Mouse (Mus musculus): ENCODE measurements at regions not wholly inside any gene's neighbourhood (a gene's known extent, or its start where the extent isn't known, plus 50 kb on each side); places are given as distances from the start of the nearest gene placed in this dataset.

DNA sequence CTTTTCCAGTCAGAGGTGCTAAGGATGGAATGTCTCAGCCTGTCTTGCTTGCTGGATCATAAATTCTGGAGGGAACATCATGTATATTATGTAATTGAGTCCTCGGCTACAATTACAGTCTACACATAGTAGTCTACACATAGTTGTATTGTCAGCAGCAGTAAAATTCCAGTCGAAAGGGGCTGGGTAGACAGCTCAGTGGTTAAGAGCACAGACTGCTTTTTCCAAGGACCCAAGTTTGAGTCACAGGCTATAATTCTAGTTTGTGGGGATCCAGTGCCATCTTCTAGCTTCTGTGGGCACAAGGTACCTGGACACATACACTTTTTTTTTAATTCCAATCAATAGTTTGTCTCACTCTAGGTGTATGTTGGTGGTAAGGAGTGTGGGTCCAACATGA, 91.3 kb upstream of the Gls start:
- WGBS: 80% methylated on average over 2 of the region's 2 CpGs
- Histone ChIP-seq H3K4me3 (ENCODE audit: insufficient read depth, low read depth, low read length) (no peak overlapping the region), H3K4me1 (ENCODE audit: control insufficient read depth, insufficient read depth, low read length) (no peaks in the 10 kb centered on the region), H3K27ac (ENCODE audit: insufficient read depth, low read depth, low read length) (no peak overlapping the region)
- TF ChIP-seq POLR2A (IDR thresholded peaks at IDR 0.05; ENCODE audit: insufficient read depth, low read depth, low read length) (no peak), CTCF (IDR thresholded peaks at IDR 0.05; ENCODE audit: insufficient read depth, low read depth, low read length) (no peak)

DNA sequence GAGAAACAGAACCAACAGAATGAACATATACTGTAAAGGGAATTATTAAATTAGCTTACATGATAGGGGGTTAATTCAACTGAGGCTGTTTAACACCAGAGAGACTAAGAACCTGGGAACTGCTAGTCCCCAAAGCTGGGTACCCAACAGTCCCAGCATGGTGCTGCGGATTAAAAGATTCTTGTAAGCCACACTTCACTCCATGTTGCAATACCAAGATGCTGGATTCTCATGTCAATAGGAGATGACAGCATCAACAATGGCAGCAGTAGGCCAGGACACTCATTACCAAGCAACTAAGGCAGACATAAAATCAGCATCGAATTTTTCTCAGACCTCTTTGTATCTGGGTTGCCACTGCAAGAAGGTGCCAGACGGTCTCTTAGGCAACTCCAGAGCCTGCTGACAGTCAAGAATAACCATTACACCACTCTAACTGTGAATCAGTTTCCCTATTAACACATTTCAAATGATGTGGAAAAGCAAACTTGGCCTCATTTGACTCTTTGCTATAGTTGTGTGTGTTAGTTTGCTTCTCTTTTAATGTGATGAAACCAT, 79.1 kb upstream of the Gls start:
- Histone ChIP-seq H3K4me1 (ENCODE audit: control insufficient read depth, insufficient read depth, low read length) (no peaks in the 10 kb centered on the region), H3K4me3 (ENCODE audit: insufficient read depth, low read depth, low read length) (no peak overlapping the region), H3K27ac (ENCODE audit: insufficient read depth, low read depth, low read length) (no peak overlapping the region)
- WGBS: 48% methylated on average over 3 of the region's 3 CpGs
- TF ChIP-seq POLR2A (IDR thresholded peaks at IDR 0.05; ENCODE audit: insufficient read depth, low read depth, low read length) (no peak), CTCF (IDR thresholded peaks at IDR 0.05; ENCODE audit: insufficient read depth, low read depth, low read length) (no peak)

DNA sequence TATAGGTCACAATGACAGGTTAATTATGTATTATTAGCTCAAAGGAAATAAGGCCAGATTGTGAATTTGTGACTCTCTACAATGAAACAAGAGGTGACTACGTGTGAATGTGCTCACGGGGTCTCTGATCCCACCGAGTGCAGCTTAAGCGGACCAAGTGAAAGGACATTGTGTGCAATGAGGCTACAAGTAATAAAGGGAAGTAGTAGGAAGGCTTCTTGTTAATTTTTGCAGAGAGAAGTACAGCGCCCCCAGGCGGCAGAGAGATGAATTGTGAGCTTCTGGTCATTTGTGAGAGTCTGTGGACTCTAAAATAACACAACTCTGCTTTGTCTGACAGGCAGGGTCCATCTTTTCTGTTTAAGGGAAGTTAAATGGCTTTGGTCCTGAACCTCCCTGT, 73.9 kb upstream of the Gls start:
- TF ChIP-seq POLR2A (IDR thresholded peaks at IDR 0.05; ENCODE audit: insufficient read depth, low read depth, low read length): no peak
- TF ChIP-seq CTCF (IDR thresholded peaks at IDR 0.05; ENCODE audit: insufficient read depth, low read depth, low read length): 0 out of 2 replicates have a peak, but pooled peaks have one; percentile 20
- Histone ChIP-seq H3K4me1 (ENCODE audit: control insufficient read depth, insufficient read depth, low read length) (peaks cover 8% of the 10 kb centered on the region; the same call in 1 of the 2 replicates), H3K27ac (ENCODE audit: insufficient read depth, low read depth, low read length) (no peak overlapping the region), H3K4me3 (ENCODE audit: insufficient read depth, low read depth, low read length) (no peak overlapping the region)
- WGBS: 36% methylated on average over 6 of the region's 6 CpGs

DNA sequence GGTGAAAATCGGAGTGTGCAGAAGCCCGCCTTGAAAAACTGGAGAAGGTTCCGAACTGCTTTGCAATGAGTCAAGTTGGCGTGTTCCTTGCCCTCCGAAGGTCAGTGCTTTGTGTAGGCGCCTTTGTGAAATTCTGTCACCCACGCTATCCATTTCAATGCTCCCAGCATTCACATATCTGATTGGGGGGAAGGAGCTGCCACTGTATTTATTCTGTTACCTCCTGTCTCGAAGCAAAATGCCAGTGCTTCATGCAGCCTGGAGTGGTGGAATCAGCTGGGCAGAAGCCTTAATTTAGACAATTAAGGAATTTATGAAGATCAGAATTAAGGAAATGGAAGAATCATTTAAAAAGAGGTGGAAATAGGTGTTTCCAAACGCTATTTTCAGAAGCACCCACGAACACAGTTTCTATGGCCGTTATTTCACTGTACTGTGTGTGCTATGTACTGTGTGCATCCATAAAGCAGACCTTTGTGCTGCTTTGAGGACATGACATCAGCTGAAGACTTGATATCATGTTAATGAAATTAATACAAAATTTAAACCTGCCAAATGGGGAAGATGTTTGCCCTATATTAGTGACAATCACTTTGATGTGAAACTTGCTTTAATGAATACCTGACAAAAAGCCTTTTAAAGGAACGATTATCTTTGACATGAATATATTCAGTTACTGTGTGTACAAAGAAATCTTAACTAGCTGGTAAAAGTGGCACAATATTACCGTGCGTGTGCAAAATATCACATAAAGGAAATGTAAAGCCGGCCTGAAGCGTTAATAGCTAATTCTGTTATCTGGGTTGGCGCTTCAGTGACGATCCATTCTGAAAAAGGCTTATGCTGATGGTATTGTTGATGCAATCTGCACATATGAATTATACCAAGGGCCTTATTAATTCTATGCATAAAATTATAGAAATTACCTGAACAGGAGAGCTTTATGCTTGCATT, 72.9 kb upstream of the Gls start:
- Histone ChIP-seq H3K4me3 (ENCODE audit: insufficient read depth, low read depth, low read length) (no peak overlapping the region), H3K27ac (ENCODE audit: insufficient read depth, low read depth, low read length) (no peak overlapping the region), H3K4me1 (ENCODE audit: control insufficient read depth, insufficient read depth, low read length) (peaks cover 8% of the 10 kb centered on the region; the same call in 1 of the 2 replicates)
- TF ChIP-seq POLR2A (IDR thresholded peaks at IDR 0.05; ENCODE audit: insufficient read depth, low read depth, low read length) (no peak), CTCF (IDR thresholded peaks at IDR 0.05; ENCODE audit: insufficient read depth, low read depth, low read length) (no peak)
- whole genome bisulfite sequencing: 52% methylated on average over 18 of the region's 18 CpGs

DNA sequence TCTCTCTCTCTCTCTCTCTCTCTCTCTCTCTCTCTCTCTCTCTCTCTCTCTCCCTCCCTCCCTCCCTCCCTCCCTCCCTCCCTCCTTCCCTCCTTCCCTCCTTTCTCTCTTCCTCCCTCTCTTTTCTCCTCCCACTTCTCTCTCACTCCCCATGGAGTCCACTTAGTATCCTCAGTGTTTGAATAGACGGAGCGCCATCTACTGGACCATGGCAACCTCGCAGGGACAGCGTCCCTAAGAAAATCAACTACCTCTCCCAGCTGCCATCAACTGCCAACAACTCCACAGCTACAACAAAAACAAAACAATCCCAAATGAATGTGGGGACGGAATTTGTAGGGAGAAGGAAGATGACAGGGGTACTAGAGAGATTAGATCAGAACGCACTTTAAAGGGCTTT, 69.5 kb upstream of the Gls start:
- Histone ChIP-seq H3K4me3 (ENCODE audit: insufficient read depth, low read depth, low read length) (no peak overlapping the region), H3K27ac (ENCODE audit: insufficient read depth, low read depth, low read length) (no peak overlapping the region), H3K4me1 (ENCODE audit: control insufficient read depth, insufficient read depth, low read length) (peaks cover 8% of the 10 kb centered on the region; the same call in 1 of the 2 replicates)
- TF ChIP-seq CTCF (IDR thresholded peaks at IDR 0.05; ENCODE audit: insufficient read depth, low read depth, low read length) (0 out of 2 replicates have a peak, but pooled peaks have one; percentile 17), POLR2A (IDR thresholded peaks at IDR 0.05; ENCODE audit: insufficient read depth, low read depth, low read length) (no peak)
- WGBS: 14% methylated on average over 6 of the region's 6 CpGs

DNA sequence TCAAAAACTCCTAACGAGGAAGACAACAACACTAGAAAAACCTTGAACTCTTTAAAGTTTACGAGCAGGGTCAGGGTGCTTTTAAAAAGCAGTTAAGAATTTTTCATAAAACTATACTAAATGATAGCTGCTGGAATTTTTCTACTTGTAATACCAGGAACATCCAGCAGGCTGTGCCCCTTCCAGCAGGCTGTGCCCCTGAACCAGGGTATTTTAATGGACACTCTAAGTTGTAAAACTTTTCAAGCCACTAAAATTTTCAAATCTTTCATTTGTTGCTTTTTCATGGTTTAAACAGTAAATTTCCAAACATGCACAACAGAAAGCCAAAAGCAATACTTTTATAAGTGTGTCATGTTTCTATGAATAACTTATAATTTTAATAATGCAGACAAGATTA, 68.2 kb upstream of the Gls start:
- 84% methylated on average over 2 of the region's 2 CpGs for WGBS
- H3K4me1 ChIP-seq (ENCODE audit: control insufficient read depth, insufficient read depth, low read length): peaks cover 8% of the 10 kb centered on the region; the same call in 1 of the 2 replicates
- no peak overlapping the region for H3K27ac ChIP-seq (ENCODE audit: insufficient read depth, low read depth, low read length)
- H3K4me3 ChIP-seq (ENCODE audit: insufficient read depth, low read depth, low read length): no peak overlapping the region
- no peak for TF ChIP-seq CTCF (IDR thresholded peaks at IDR 0.05; ENCODE audit: insufficient read depth, low read depth, low read length)
- no peak for TF ChIP-seq POLR2A (IDR thresholded peaks at IDR 0.05; ENCODE audit: insufficient read depth, low read depth, low read length)

DNA sequence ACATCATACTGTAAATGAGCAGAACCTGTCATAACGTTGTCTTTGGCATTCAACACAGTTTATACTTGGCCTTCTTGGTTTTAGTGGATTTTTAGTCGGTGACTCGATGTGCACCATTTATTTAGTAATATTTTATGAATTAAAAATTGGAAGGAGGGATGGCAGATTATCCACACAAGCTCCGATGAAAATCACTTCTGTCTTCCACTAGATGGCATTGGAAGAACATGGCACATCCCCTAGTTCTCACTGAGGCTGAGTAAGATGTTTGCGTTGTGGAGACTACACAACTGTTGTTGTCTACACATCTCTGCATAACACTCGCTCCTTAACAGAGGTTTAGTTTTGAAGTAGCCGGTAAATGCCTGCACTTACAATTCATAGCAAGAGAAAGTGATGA, 66.5 kb upstream of the Gls start:
- 0 out of 2 replicates have a peak, but pooled peaks cover 6% of the 10 kb centered on the region for H3K4me1 ChIP-seq (ENCODE audit: control insufficient read depth, insufficient read depth, low read length)
- 42% methylated on average over 7 of the region's 7 CpGs for WGBS
- H3K27ac ChIP-seq (ENCODE audit: insufficient read depth, low read depth, low read length): no peak overlapping the region
- no peak for TF ChIP-seq POLR2A (IDR thresholded peaks at IDR 0.05; ENCODE audit: insufficient read depth, low read depth, low read length)
- TF ChIP-seq CTCF (IDR thresholded peaks at IDR 0.05; ENCODE audit: insufficient read depth, low read depth, low read length): no peak
- no peak overlapping the region for H3K4me3 ChIP-seq (ENCODE audit: insufficient read depth, low read depth, low read length)

DNA sequence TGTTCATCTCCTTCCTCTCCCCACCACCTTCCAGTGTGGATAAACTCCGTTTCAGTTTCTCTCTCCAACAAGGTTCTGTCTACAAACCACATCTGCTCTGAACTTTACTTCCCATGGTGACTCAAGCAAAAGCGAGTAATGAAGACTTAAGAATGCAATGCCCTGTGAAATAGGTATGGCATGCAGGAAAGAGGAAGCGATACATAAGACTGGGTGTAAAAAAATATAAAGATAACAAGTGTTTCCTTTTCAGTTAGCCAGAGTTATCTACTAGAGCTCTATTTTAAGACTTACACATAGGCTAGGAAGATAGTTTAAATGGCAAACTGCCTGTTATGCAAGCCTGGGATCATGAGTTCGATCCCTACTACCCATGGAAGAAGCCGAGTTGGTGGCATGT, 65.3 kb upstream of the Gls start:
- WGBS: 82% methylated on average over 5 of the region's 5 CpGs
- H3K27ac ChIP-seq (ENCODE audit: insufficient read depth, low read depth, low read length): no peak overlapping the region

DNA sequence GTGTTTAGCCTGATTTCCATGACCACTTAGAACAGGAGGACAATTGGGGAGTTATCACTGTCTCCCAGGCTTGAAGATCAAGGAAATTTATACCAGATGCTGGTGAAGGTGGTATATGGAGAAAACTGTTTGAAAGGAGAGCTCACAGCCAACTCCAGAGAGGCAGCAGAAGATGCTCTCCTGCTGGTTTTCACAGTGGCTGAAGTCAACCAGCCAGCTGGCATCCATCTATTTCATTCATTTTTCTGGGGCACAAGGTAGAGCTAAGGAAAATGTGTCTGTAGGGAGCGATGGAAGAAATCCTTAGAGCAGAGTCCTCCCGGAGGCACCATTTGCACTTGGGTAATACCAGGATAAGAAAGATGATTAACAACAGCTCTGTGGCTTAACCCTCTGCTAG, 63.1 kb upstream of the Gls start:
- WGBS: 69% methylated on average over 2 of the region's 2 CpGs
- H3K27ac ChIP-seq (ENCODE audit: insufficient read depth, low read depth, low read length): no peak overlapping the region
- H3K4me1 ChIP-seq (ENCODE audit: control insufficient read depth, insufficient read depth, low read length): no peaks in the 10 kb centered on the region
- no peak for TF ChIP-seq CTCF (IDR thresholded peaks at IDR 0.05; ENCODE audit: insufficient read depth, low read depth, low read length)
- no peak overlapping the region for H3K4me3 ChIP-seq (ENCODE audit: insufficient read depth, low read depth, low read length)

More for the DNA sequence above, 65.3 kb upstream of the Gls start:
- no peak for TF ChIP-seq CTCF (IDR thresholded peaks at IDR 0.05; ENCODE audit: insufficient read depth, low read depth, low read length)
- TF ChIP-seq POLR2A (IDR thresholded peaks at IDR 0.05; ENCODE audit: insufficient read depth, low read depth, low read length): no peak
- Histone ChIP-seq H3K4me3 (ENCODE audit: insufficient read depth, low read depth, low read length) (no peak overlapping the region), H3K4me1 (ENCODE audit: control insufficient read depth, insufficient read depth, low read length) (0 out of 2 replicates have a peak, but pooled peaks cover 2% of the 10 kb centered on the region)

Measured in olfactory bulb, adult 2 months (tissue).